Mouse (Mus musculus) liver, adult 2 months (tissue): Measurements from ENCODE around the gene Nudt17. TPM values are rescaled to one million over a fixed set of nuclear protein-coding genes. Genes with fewer than 3 reads are reported as not detected.
"Not testable (repeated sequence)": the region's sequence is repeated elsewhere in the genome, so short reads cannot be mapped to it uniquely, and the experiment has no call there.

Experiments
- DNase-seq: peaks from one replicate; pipeline ENCODE4 v3.0.0-alpha.2; 2011; ENCODE audit warnings: low read depth, low spot score; ENCODE audit errors: extremely low read depth
- H3K27ac ChIP-seq: fragments of 200-500 bp; replicated peaks from 2 replicates; pipeline ENCODE4 v1.5.1; 2012; ENCODE audit warnings: low read depth, mild to moderate bottlenecking, control low read depth, inconsistent platforms, low read length; ENCODE audit not compliant: insufficient read depth
- H3K27me3 ChIP-seq: fragments of 200-500 bp; 2 replicates; pipeline ENCODE4 v1.6.1; 2012; ENCODE audit warnings: mild to moderate bottlenecking, moderate library complexity, low read length, inconsistent platforms; ENCODE audit not compliant: control insufficient read depth, insufficient read depth
- H3K36me3 ChIP-seq: fragments of 200-500 bp; 2 replicates; pipeline ENCODE4 v1.6.1; 2012; ENCODE audit warnings: low read length, inconsistent platforms; ENCODE audit not compliant: control insufficient read depth, insufficient read depth
- H3K4me1 ChIP-seq: fragments of 200-500 bp; 2 replicates; pipeline ENCODE4 v1.6.1; 2011; ENCODE audit warnings: low read length; ENCODE audit not compliant: control insufficient read depth, insufficient read depth
- H3K4me3 ChIP-seq: fragments of 200-500 bp; 2 replicates; pipeline ENCODE4 v1.5.1; 2011; ENCODE audit warnings: low read depth, mild to moderate bottlenecking, control low read depth, low read length, moderate library complexity; ENCODE audit not compliant: insufficient read depth
- H3K79me2 ChIP-seq: fragments of 200-500 bp; 2 replicates; pipeline ENCODE4 v1.6.1; 2012; ENCODE audit warnings: inconsistent platforms, mild to moderate bottlenecking, low read length, moderate library complexity; ENCODE audit not compliant: control insufficient read depth, insufficient read depth
- H3K9ac ChIP-seq: fragments of 200-500 bp; 2 replicates; pipeline ENCODE4 v1.6.1; 2012; ENCODE audit warnings: low read depth, mild to moderate bottlenecking, control low read depth, inconsistent platforms, low read length
- CTCF ChIP-seq: fragments of 200-500 bp; IDR thresholded peaks from 2 replicates; pipeline ENCODE4 v1.5.1; 2011; ENCODE audit warnings: low read depth, low read length, control low read depth
- POLR2A ChIP-seq: fragments of 200-500 bp; IDR thresholded peaks from 2 replicates; pipeline ENCODE4 v1.6.1; 2011; ENCODE audit warnings: low read length, control low read depth; ENCODE audit not compliant: insufficient read depth; ENCODE audit errors: extremely low read depth
- WGBS: fragments of 180-500 bp; shearing (Covaris S2); methylation state at CpG from one replicate; pipeline ENCODE4 v1.1.7; 2018; 5-methylcytosine and 5-hydroxymethylcytosine counted together
- polyA plus RNA-seq: library from polyadenylated mRNA; depleted of rRNA; stranded (reverse); fragments of >200 nt; gene quantifications from 2 replicates; pipeline ENCODE4 v1.2.3, GENCODE M21; 2012; rRNA removed
- total RNA-seq: library from RNA; depleted of rRNA; stranded (reverse); fragments of >200 nt; gene quantifications from 2 replicates; pipeline ENCODE4 v1.2.3, GENCODE M21; 2014; rRNA removed

The Nudt17 gene
- total and polyA plus RNA-seq, 2 experiments = 0.28 to 0.69 TPM

DNA sequence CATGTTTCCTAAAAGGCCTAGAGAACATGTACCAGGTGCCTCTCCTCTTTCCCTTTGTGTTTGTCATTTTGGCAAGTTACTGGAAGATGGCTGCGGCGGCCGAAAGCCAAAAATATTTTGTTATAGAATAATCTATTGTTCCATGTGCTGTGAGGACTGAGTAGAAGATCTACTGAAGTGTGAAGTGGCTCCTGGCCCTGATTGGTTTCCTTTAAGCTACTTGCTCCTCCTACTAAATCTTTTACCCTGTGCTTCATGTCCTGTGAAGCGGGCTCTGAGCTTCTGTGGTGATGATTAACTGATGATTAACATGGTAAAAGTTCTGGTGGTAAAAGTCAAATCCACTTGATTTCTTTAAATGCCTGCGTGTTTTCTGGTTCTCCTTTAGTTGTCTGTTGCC, 41.4 kb downstream of the Nudt17 start:
- WGBS = 90% methylated on average over 5 of the region's 5 CpGs
- no peak overlapping the region for H3K4me3 ChIP-seq

DNA sequence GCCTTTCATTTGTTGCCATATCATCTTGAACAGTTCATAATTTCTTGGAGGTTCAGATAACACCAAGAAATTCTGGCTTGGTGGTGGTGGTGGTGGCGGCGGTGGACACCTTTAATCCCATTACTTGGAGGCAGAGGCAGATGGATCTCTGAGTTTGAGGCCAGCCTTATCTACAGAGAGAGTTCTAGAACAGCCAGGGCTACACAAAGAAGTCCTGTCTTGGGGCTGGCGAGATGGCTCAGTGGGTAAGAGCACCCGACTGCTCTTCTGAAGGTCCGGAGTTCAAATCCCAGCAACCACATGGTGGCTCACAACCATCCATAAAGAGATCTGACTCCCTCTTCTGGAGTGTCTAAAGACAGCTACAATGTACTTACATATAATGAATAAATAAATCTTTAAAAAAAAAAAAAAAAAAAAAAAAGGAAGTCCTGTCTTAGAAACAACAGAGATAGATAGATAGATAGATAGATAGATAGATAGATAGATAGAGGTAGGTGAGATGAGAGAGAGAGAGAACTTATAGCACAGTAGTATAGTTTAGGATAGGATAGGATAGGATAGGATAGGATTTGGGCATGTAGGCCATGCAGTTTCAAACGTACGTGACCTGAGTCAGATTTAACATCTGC, 42.5 kb downstream of the Nudt17 start:
- not testable (repeated sequence) for DNase-seq, H3K4me1 ChIP-seq, H3K27me3 ChIP-seq, H3K9ac ChIP-seq, H3K27ac ChIP-seq, H3K4me3 ChIP-seq, H3K79me2 ChIP-seq, H3K36me3 ChIP-seq
- WGBS = 87% methylated on average over 7 of the region's 7 CpGs

More for the DNA sequence above, 41.4 kb downstream of the Nudt17 start:
- no peak for DNase-seq
- TF ChIP-seq POLR2A (no peak), CTCF (no peak)
- Histone ChIP-seq H3K27ac (no peak overlapping the region), H3K27me3 (no peaks in the 10 kb centered on the region), H3K4me1 (peaks cover 2% of the 10 kb centered on the region), H3K9ac (no peak overlapping the region), H3K36me3 (no peaks in the 10 kb centered on the region), H3K79me2 (no peaks in the 10 kb centered on the region)

DNA sequence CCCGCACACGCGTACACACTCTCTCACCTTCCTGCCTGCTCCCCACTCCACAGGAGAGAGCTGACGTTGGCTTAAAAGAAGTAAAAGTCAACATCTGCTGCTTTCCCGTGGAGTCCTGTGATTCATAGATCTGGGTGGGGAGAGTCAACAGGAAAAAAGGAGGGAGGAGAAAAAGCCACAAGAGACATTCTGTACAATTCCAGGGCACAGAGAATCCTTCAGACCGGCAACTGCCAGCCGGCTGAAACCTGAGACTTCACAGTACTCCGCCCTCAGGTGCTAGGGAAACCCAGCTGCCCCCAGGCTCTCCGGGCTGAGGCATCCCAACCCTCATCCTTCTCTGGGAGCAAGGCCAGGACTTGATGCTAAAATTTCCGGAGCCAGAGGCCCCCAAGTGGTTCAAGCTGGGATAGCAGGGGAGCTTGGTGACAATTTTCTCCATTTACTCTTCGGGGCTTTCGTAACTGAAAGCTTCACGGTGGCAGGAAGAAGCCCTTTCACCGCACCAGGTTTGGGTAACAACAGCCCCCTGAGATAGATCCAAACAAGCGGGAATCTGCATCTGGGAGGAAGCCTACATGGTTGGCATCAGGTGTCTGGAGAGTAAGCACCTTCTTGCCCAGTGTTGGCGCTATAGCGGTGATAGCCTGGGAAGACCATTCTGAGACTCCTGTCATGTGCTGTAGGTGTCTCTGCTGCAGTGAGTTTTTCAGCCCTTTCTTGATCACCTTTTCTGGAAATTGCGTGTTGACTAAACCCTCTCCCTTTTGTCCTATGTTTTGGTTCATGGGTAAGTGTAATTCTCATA, 44.7 kb downstream of the Nudt17 start:
- WGBS = 11% methylated on average over 18 of the region's 18 CpGs
- H3K36me3 ChIP-seq = no peaks in the 10 kb centered on the region
- H3K79me2 ChIP-seq = no peaks in the 10 kb centered on the region
- H3K27me3 ChIP-seq = no peaks in the 10 kb centered on the region
- H3K4me3 ChIP-seq = no peak overlapping the region
- H3K4me1 ChIP-seq = peaks cover 2% of the 10 kb centered on the region
- H3K27ac ChIP-seq = no peak overlapping the region
- peak overlapping the region; percentile 55; the same call in 1 of the 2 replicates for H3K9ac ChIP-seq
- peak; percentile 49 for DNase-seq
- TF ChIP-seq CTCF = peak; percentile 73
- no peak for TF ChIP-seq POLR2A

DNA sequence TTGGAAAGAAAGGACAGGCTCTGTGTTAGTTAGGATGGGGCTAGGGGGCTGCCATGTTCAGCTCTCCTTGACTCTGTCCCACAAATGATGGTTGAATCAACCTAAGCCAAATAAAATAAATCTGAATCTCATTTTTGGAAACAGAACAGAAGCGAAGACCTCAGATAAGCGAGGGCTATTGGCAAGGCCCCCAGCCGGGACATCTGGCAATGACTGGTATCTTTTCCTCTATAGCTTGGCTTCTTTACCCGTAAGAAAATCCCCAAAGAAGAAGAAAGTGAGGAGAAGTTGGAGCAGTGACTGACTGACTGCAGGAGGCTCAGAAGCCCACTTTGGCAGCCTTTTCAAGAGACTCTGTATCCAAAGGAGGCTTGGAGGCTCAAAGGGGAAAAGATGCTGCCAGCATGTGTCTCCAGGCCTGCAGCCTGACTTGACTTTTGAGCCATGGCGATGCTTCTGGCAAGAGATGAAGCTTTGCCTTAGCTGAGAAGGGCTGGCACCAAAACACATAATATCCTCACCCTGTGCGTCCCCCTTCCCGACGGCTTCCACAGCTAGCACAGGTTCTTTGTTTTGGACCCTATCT, 45.5 kb downstream of the Nudt17 start:
- WGBS = 67% methylated on average over 8 of the region's 8 CpGs
- no peak for DNase-seq
- Histone ChIP-seq H3K9ac (no peak overlapping the region), H3K27me3 (no peaks in the 10 kb centered on the region), H3K36me3 (no peaks in the 10 kb centered on the region), H3K79me2 (no peaks in the 10 kb centered on the region), H3K4me3 (no peak overlapping the region), H3K27ac (no peak overlapping the region), H3K4me1 (peaks cover 2% of the 10 kb centered on the region)
- TF ChIP-seq CTCF = no peak
- TF ChIP-seq POLR2A = no peak

DNA sequence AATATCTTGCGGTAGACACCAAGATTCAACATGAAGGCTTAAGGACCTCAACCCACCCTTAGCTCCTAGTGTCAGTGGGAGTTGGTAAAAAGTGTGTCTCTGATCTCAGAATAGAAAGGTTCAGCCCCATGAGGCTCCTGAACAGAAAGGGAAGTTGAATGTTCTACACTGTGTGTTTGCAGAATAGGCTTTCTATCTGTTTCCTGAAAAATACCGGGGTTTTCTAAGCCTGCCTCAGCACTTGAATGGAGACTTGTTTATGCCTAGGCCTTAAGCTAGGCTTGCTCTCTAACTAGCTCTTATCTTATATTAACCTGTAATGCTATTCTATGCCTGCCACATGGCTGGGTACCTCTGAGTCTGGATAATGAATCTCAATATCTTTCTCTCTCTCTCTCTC, 47.5 kb downstream of the Nudt17 start:
- no peak overlapping the region for H3K9ac ChIP-seq
- H3K27me3 ChIP-seq = no peaks in the 10 kb centered on the region
- no peak overlapping the region for H3K27ac ChIP-seq
- WGBS = 72% methylated on average over 2 of the region's 2 CpGs
- no peak for DNase-seq
- no peaks in the 10 kb centered on the region; the same call in 1 of the 2 replicates for H3K36me3 ChIP-seq
- H3K4me3 ChIP-seq = no peak overlapping the region
- H3K79me2 ChIP-seq = no peaks in the 10 kb centered on the region
- no peak for TF ChIP-seq CTCF
- no peak for TF ChIP-seq POLR2A
- peaks cover 2% of the 10 kb centered on the region for H3K4me1 ChIP-seq

Other genes with a start within 250 kb of the Nudt17 start
- gene Hfe2, start 183.4 kb downstream of the Nudt17 start, total RNA-seq = 29.6 and 36.4 TPM in 2 replicates
- 93.8 and 98.4 TPM in 2 replicates for gene Hfe2, start 183.4 kb downstream of the Nudt17 start, polyA plus RNA-seq
- 153 and 159 TPM in 2 replicates for gene Txnip, start 150.6 kb downstream of the Nudt17 start, total RNA-seq
- 51.0 and 74.3 TPM in 2 replicates for gene Txnip, start 150.6 kb downstream of the Nudt17 start, polyA plus RNA-seq
- not detected in 2 replicates for gene Gm16253, start 131.6 kb downstream of the Nudt17 start, total RNA-seq
- gene Gm16253, start 131.6 kb downstream of the Nudt17 start, polyA plus RNA-seq = not detected in 2 replicates
- 5.7 and 8.2 TPM in 2 replicates for gene Polr3gl, start 114.4 kb downstream of the Nudt17 start, total RNA-seq
- gene Polr3gl, start 114.4 kb downstream of the Nudt17 start, polyA plus RNA-seq = 7.0 and 7.7 TPM in 2 replicates
- 0.07 TPM in 1 of 2 replicates, not detected in the other for gene Ankrd34a, start 111.9 kb downstream of the Nudt17 start, total RNA-seq
- gene Ankrd34a, start 111.9 kb downstream of the Nudt17 start, polyA plus RNA-seq = 0.05 and 0.07 TPM in 2 replicates
- gene Lix1l, start 107.4 kb downstream of the Nudt17 start, total RNA-seq = 3.0 and 3.1 TPM in 2 replicates
- 2.5 and 3.3 TPM in 2 replicates for gene Lix1l, start 107.4 kb downstream of the Nudt17 start, polyA plus RNA-seq
- gene Rbm8a, start 78.6 kb downstream of the Nudt17 start, total RNA-seq = 11.9 and 12.2 TPM in 2 replicates
- gene Rbm8a, start 78.6 kb downstream of the Nudt17 start, polyA plus RNA-seq = 6.3 and 7.0 TPM in 2 replicates
- gene Pex11b, start 73.2 kb downstream of the Nudt17 start, total RNA-seq = 27.1 and 31.4 TPM in 2 replicates
- 33.8 and 40.8 TPM in 2 replicates for gene Pex11b, start 73.2 kb downstream of the Nudt17 start, polyA plus RNA-seq
- gene Gm42957, start 73.1 kb downstream of the Nudt17 start, total RNA-seq = 0.13 and 0.28 TPM in 2 replicates
- gene Gm42957, start 73.1 kb downstream of the Nudt17 start, polyA plus RNA-seq = not detected in 2 replicates
- gene Itga10, start 63.0 kb downstream of the Nudt17 start, total RNA-seq = 0.18 and 0.27 TPM in 2 replicates
- 0.30 and 0.57 TPM in 2 replicates for gene Itga10, start 63.0 kb downstream of the Nudt17 start, polyA plus RNA-seq
- under 0.01 TPM in 1 of 2 replicates, not detected in the other for gene Ankrd35, start 38.4 kb downstream of the Nudt17 start, total RNA-seq
- 0.07 TPM in 1 of 2 replicates, not detected in the other for gene Ankrd35, start 38.4 kb downstream of the Nudt17 start, polyA plus RNA-seq
- 1.7 and 2.6 TPM in 2 replicates for gene Pias3, start 12.2 kb downstream of the Nudt17 start, total RNA-seq
- gene Pias3, start 12.2 kb downstream of the Nudt17 start, polyA plus RNA-seq = 7.3 and 8.1 TPM in 2 replicates
- gene Polr3c, start 19.1 kb upstream of the Nudt17 start, total RNA-seq = 6.5 and 10.0 TPM in 2 replicates
- 16.2 and 19.1 TPM in 2 replicates for gene Polr3c, start 19.1 kb upstream of the Nudt17 start, polyA plus RNA-seq
- 30.5 and 33.6 TPM in 2 replicates for gene Rnf115, start 19.1 kb upstream of the Nudt17 start, total RNA-seq
- 12.7 and 12.9 TPM in 2 replicates for gene Rnf115, start 19.1 kb upstream of the Nudt17 start, polyA plus RNA-seq
- gene Pdzk1, start 120.7 kb upstream of the Nudt17 start, total RNA-seq = 48.5 and 60.4 TPM in 2 replicates
- gene Pdzk1, start 120.7 kb upstream of the Nudt17 start, polyA plus RNA-seq = 20.1 and 22.7 TPM in 2 replicates
- gene Cd160, start 120.8 kb upstream of the Nudt17 start, total RNA-seq = 0.37 and 0.67 TPM in 2 replicates
- gene Cd160, start 120.8 kb upstream of the Nudt17 start, polyA plus RNA-seq = 0.16 and 0.22 TPM in 2 replicates
- gene Gja5, start 196.1 kb upstream of the Nudt17 start, total RNA-seq = 0.55 and 0.87 TPM in 2 replicates
- gene Gja5, start 196.1 kb upstream of the Nudt17 start, polyA plus RNA-seq = 0.51 and 0.82 TPM in 2 replicates
- 18.7 and 20.4 TPM in 2 replicates for gene Gpr89, start 196.8 kb upstream of the Nudt17 start, total RNA-seq
- 25.5 and 26.5 TPM in 2 replicates for gene Gpr89, start 196.8 kb upstream of the Nudt17 start, polyA plus RNA-seq
- not detected in 2 replicates for gene Gja8, start 217.5 kb upstream of the Nudt17 start, total RNA-seq
- not detected in 2 replicates for gene Gja8, start 217.5 kb upstream of the Nudt17 start, polyA plus RNA-seq